Mouse (Mus musculus): ENCODE results near the gene Ppil4. TPM values are rescaled to one million over a fixed set of nuclear protein-coding genes. Genes with fewer than 3 reads are reported as not detected.

Ppil4 gene
- polyA plus RNA-seq, 1 experiment = 4.2 TPM

DNA sequence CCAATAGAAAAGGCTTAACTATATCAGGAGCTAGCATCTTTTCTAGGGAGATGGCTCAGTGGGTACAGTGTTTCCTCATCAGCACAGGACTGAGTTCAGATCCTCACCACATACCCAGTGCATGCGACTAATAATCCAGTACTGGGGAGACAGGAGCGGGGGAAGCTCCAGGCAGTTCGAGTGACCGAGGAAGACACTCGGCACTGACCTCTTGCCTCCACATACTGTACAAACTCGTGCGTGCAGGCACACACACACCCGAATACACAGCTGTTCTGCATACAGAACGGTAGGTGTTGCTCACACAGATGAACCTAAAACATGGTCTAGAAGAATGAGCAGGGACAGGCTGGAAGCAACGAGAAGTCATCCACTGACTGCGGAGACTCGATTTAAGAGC lies 29.3 kb downstream of the Ppil4 start:
- Histone ChIP-seq H3K79me2 (ENCODE audit: control insufficient read depth, insufficient read depth) (no peaks in the 10 kb centered on the region), H3K4me3 (no peak overlapping the region), H3K36me3 (ENCODE audit: control insufficient read depth, insufficient read depth) (peaks cover 28% of the 10 kb centered on the region), H3ac (ENCODE audit: control insufficient read depth, insufficient read length) (no peak overlapping the region), H3K27me3 (ENCODE audit: control insufficient read depth, insufficient read depth, insufficient read length) (no peaks in the 10 kb centered on the region), H3K4me2 (ENCODE audit: low read depth) (no peak overlapping the region)
- no peak for TF ChIP-seq POLR2AphosphoS2 (IDR thresholded peaks at IDR 0.05; ENCODE audit: insufficient read length, low read depth)
- TF ChIP-seq MYOG (IDR thresholded peaks at IDR 0.05; ENCODE audit: control insufficient read depth in 1 of 3, insufficient read depth in 1 of 3, insufficient read length in 2 of 3, low read depth in 2 of 3) = no peak
- no peak for TF ChIP-seq MAX (IDR thresholded peaks at IDR 0.05; ENCODE audit: low read depth)
- no peak for TF ChIP-seq SRF (IDR thresholded peaks at IDR 0.05; ENCODE audit: control insufficient read depth, insufficient read length, low read depth)
- no peak for TF ChIP-seq TCF3 (IDR thresholded peaks at IDR 0.05; ENCODE audit: insufficient read length, low read depth)
- TF ChIP-seq MYOD1 (IDR thresholded peaks at IDR 0.05; ENCODE audit: control insufficient read depth in 1 of 3, insufficient read length in 2 of 3, low read depth in 2 of 3) = no peak
- TF ChIP-seq USF1 (IDR thresholded peaks at IDR 0.05; ENCODE audit: low read depth) = no peak
- TF ChIP-seq REST (IDR thresholded peaks at IDR 0.05; ENCODE audit: insufficient read depth, insufficient read length) = no peak
- no peak for TF ChIP-seq E2F4 (IDR thresholded peaks at IDR 0.05; ENCODE audit: insufficient read depth)
- TF ChIP-seq POLR2A (IDR thresholded peaks at IDR 0.05; ENCODE audit: insufficient read length, low read depth) = no peak
- TF ChIP-seq TCF12 (IDR thresholded peaks at IDR 0.05; ENCODE audit: insufficient read depth, poor library complexity, severe bottlenecking) = no peak
- no peak for TF ChIP-seq CEBPB (IDR thresholded peaks at IDR 0.05; ENCODE audit: insufficient read depth, poor library complexity, severe bottlenecking)

DNA sequence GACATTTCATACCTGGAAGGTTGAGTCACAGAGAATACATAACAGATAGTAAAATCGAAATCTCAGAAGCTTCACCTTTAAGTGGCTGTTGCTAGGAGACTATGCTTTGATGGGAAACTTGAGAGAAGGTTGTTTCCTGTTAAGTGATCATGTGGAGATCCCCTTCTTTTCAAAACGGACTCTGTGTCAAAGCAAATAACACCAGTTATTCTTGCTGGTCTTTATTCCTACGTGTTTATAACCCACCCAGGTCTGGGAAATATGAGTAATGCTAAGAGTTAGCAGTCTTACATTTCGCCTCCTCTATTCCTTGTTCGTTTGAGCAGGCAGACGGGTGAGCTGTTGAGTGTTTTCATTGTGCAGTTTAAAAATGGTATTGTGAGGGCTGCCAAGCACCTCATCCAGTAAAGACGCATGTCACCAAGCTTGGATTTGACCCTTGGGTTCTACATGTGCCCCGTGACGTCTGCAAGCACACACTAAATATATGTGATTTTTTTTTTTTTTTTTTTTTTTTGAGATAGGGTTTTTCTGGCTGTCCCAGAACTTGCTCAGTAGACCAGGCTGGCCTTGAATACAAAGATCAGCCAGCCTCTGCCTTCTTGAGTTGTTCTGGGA lies 32.1 kb downstream of the Ppil4 start:
- no peak overlapping the region for H3K4me3 ChIP-seq
- no peak overlapping the region for H3K4me2 ChIP-seq (ENCODE audit: low read depth)
- H3K27me3 ChIP-seq (ENCODE audit: control insufficient read depth, insufficient read depth, insufficient read length) = no peaks in the 10 kb centered on the region
- TF ChIP-seq MAX (IDR thresholded peaks at IDR 0.05; ENCODE audit: low read depth) = no peak
- TF ChIP-seq CEBPB (IDR thresholded peaks at IDR 0.05; ENCODE audit: insufficient read depth, poor library complexity, severe bottlenecking) = no peak
- no peak for TF ChIP-seq POLR2A (IDR thresholded peaks at IDR 0.05; ENCODE audit: insufficient read length, low read depth)
- TF ChIP-seq MYOG (IDR thresholded peaks at IDR 0.05; ENCODE audit: control insufficient read depth in 1 of 3, insufficient read depth in 1 of 3, insufficient read length in 2 of 3, low read depth in 2 of 3) = no peak
- no peak for TF ChIP-seq POLR2AphosphoS2 (IDR thresholded peaks at IDR 0.05; ENCODE audit: insufficient read length, low read depth)
- TF ChIP-seq REST (IDR thresholded peaks at IDR 0.05; ENCODE audit: insufficient read depth, insufficient read length) = no peak
- TF ChIP-seq E2F4 (IDR thresholded peaks at IDR 0.05; ENCODE audit: insufficient read depth) = no peak
- TF ChIP-seq TCF12 (IDR thresholded peaks at IDR 0.05; ENCODE audit: insufficient read depth, poor library complexity, severe bottlenecking) = no peak
- TF ChIP-seq SRF (IDR thresholded peaks at IDR 0.05; ENCODE audit: control insufficient read depth, insufficient read length, low read depth) = no peak
- no peak for TF ChIP-seq USF1 (IDR thresholded peaks at IDR 0.05; ENCODE audit: low read depth)
- no peak for TF ChIP-seq TCF3 (IDR thresholded peaks at IDR 0.05; ENCODE audit: insufficient read length, low read depth)
- TF ChIP-seq MYOD1 (IDR thresholded peaks at IDR 0.05; ENCODE audit: control insufficient read depth in 1 of 3, insufficient read length in 2 of 3, low read depth in 2 of 3) = no peak
- no peak overlapping the region for H3ac ChIP-seq (ENCODE audit: control insufficient read depth, insufficient read length)
- H3K36me3 ChIP-seq (ENCODE audit: control insufficient read depth, insufficient read depth) = peaks cover 20% of the 10 kb centered on the region
- H3K79me2 ChIP-seq (ENCODE audit: control insufficient read depth, insufficient read depth) = no peaks in the 10 kb centered on the region

GRCm38 (mm10) chr10:7825281-7825665 lies 32.6 kb downstream of the Ppil4 start:
- Histone ChIP-seq H3K36me3 (ENCODE audit: control insufficient read depth, insufficient read depth) (peaks cover 15% of the 10 kb centered on the region), H3K4me3 (no peak overlapping the region), H3K4me2 (ENCODE audit: low read depth) (no peak overlapping the region), H3ac (ENCODE audit: control insufficient read depth, insufficient read length) (no peak overlapping the region), H3K79me2 (ENCODE audit: control insufficient read depth, insufficient read depth) (no peaks in the 10 kb centered on the region), H3K27me3 (ENCODE audit: control insufficient read depth, insufficient read depth, insufficient read length) (no peaks in the 10 kb centered on the region)
- TF ChIP-seq REST (IDR thresholded peaks at IDR 0.05; ENCODE audit: insufficient read depth, insufficient read length) = no peak
- TF ChIP-seq USF1 (IDR thresholded peaks at IDR 0.05; ENCODE audit: low read depth) = no peak
- no peak for TF ChIP-seq MAX (IDR thresholded peaks at IDR 0.05; ENCODE audit: low read depth)
- no peak for TF ChIP-seq E2F4 (IDR thresholded peaks at IDR 0.05; ENCODE audit: insufficient read depth)
- TF ChIP-seq MYOD1 (IDR thresholded peaks at IDR 0.05; ENCODE audit: control insufficient read depth in 1 of 3, insufficient read length in 2 of 3, low read depth in 2 of 3) = no peak

- no peak overlapping the region for H3K4me2 ChIP-seq (ENCODE audit: low read depth)
- TF ChIP-seq MYOG (IDR thresholded peaks at IDR 0.05; ENCODE audit: control insufficient read depth in 1 of 3, insufficient read depth in 1 of 3, insufficient read length in 2 of 3, low read depth in 2 of 3) (no peak), USF1 (IDR thresholded peaks at IDR 0.05; ENCODE audit: low read depth) (no peak), E2F4 (IDR thresholded peaks at IDR 0.05; ENCODE audit: insufficient read depth) (no peak), TCF3 (IDR thresholded peaks at IDR 0.05; ENCODE audit: insufficient read length, low read depth) (no peak), POLR2AphosphoS2 (IDR thresholded peaks at IDR 0.05; ENCODE audit: insufficient read length, low read depth) (no peak), TCF12 (IDR thresholded peaks at IDR 0.05; ENCODE audit: insufficient read depth, poor library complexity, severe bottlenecking) (no peak), CEBPB (IDR thresholded peaks at IDR 0.05; ENCODE audit: insufficient read depth, poor library complexity, severe bottlenecking) (no peak), SRF (IDR thresholded peaks at IDR 0.05; ENCODE audit: control insufficient read depth, insufficient read length, low read depth) (no peak), MYOD1 (IDR thresholded peaks at IDR 0.05; ENCODE audit: control insufficient read depth in 1 of 3, insufficient read length in 2 of 3, low read depth in 2 of 3) (no peak), REST (IDR thresholded peaks at IDR 0.05; ENCODE audit: insufficient read depth, insufficient read length) (no peak), MAX (IDR thresholded peaks at IDR 0.05; ENCODE audit: low read depth) (no peak), POLR2A (IDR thresholded peaks at IDR 0.05; ENCODE audit: insufficient read length, low read depth) (no peak)
- H3K36me3 ChIP-seq (ENCODE audit: control insufficient read depth, insufficient read depth) = peaks cover 11% of the 10 kb centered on the region
- H3ac ChIP-seq (ENCODE audit: control insufficient read depth, insufficient read length) = no peak overlapping the region
- H3K27me3 ChIP-seq (ENCODE audit: control insufficient read depth, insufficient read depth, insufficient read length) = no peaks in the 10 kb centered on the region
- H3K4me3 ChIP-seq = no peak overlapping the region
- no peaks in the 10 kb centered on the region for H3K79me2 ChIP-seq (ENCODE audit: control insufficient read depth, insufficient read depth)
Observed at GRCm38 (mm10) chr10:7826106-7826505, 33.4 kb downstream of the Ppil4 start.

Data from myocyte (in vitro differentiated cells).